In the genomic region with DNA sequence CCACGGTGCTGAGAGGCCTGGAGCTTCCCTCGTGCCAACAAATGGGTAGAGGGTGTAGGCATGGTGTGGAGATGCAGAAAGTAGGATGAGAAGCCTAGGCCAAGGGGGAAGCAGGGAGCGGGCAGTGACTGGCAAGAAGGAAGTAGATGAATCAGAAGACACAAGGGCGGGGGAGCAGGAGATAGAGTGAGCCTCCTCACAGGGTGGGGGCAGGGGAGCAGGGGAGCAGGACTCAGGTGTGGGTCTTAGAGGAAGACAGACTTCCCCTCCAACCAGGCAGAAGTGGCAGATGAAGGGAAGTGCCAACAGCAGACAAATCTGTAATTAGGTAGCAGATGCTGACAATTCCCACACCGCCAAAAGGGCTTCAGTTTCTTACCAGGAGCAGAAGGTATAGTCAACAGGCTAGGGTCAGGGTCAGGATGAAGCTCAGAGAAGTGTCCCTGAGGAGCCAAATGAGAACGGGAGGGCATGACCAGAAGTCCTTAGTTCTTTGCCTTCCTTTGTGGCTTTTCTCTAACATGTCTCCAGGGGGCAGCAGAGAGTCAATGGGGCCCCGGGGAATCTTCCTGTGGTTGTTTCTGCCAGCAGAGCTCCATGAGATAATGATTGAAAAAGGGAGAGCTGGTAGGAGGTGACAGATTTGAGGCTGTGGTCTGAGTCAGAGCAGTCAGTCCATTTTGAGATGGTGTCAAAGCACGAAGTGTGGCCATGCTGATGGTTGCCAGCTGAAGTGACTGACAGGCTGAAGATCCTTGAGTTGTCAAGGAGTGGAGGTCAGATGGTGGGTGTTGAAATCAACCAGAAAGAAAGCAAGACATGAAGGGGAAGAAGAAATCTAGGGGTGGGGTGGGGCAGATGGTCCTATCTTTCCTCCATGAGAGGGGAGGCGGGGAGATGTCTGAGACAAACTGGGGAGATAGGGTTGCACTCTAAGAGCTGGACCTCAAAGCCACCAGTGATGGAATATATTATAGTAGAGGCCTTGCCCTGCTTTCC, we compare ENCODE assay signal across 8 mouse cellular contexts. TPM values are rescaled to one million over a fixed set of nuclear protein-coding genes. Genes with fewer than 3 reads are reported as not detected.
DNase-seq lines count a peak whose midpoint lies in the region; ATAC-seq and TF ChIP-seq lines count a peak whose summit lies in the region.

No protein-coding gene starts in this region.

- H3K4me2 ChIP-seq in heart, embryonic 12.5 days = no peak overlapping the region
- H3K4me2 ChIP-seq in stomach, embryonic 16.5 days (ENCODE audit: low read depth, low read length) = no peak overlapping the region

- H3K9me3 ChIP-seq in heart, embryonic 12.5 days (replicated peaks) = no peaks in the 10 kb centered on the region
- H3K9me3 ChIP-seq in stomach, embryonic 16.5 days (replicated peaks; ENCODE audit: control insufficient read depth, low read length) = no peaks in the 10 kb centered on the region

- H3K4me1 ChIP-seq in heart, embryonic 12.5 days (replicated peaks) = 0 out of 2 replicates have a peak, but pooled peaks cover 4% of the 10 kb centered on the region
- H3K4me1 ChIP-seq in testis, adult 2 months (ENCODE audit: control insufficient read depth, insufficient read depth, low read length) = no peaks in the 10 kb centered on the region; the same call in 1 of the 2 replicates
- no peaks in the 10 kb centered on the region for H3K4me1 ChIP-seq in lung, adult 2 months (ENCODE audit: control insufficient read depth, insufficient read depth, low read length)
- H3K4me1 ChIP-seq in stomach, embryonic 16.5 days (ENCODE audit: control insufficient read depth, insufficient read depth, low read length) = no peaks in the 10 kb centered on the region

- no peak overlapping the region for H3K27ac ChIP-seq in heart, embryonic 12.5 days (ENCODE audit: poor library complexity, severe bottlenecking)
- H3K27ac ChIP-seq in testis, adult 2 months (ENCODE audit: control insufficient read depth, insufficient read depth, low read depth, low read length) = no peak overlapping the region
- peak overlapping the region; percentile 54; the same call in 1 of the 2 replicates for H3K27ac ChIP-seq in stomach, embryonic 16.5 days (ENCODE audit: low read length)

- ATAC-seq in heart, embryonic 12.5 days (ENCODE audit: insufficient number of reproducible peaks, low FRiP score) = no peak; the same call in 1 of the 2 replicates
- 0 out of 2 replicates have a peak, but pooled peaks have one; percentile 14 for ATAC-seq in stomach, embryonic 16.5 days (ENCODE audit: insufficient read depth, low FRiP score)

- TF ChIP-seq POLR2A in testis, adult 2 months (IDR thresholded peaks at IDR 0.05; ENCODE audit: control insufficient read depth, low read depth, low read length) = no peak
- TF ChIP-seq POLR2A in lung, adult 2 months (IDR thresholded peaks at IDR 0.05; ENCODE audit: borderline replicate concordance, extremely low read depth, low read depth, low read length) = no peak

- DNase-seq in heart, adult 11 months = peak; percentile 91
- DNase-seq in testis, postnatal 14 days (ENCODE audit: low spot score) = no peak
- peak; percentile 70 for DNase-seq in c-Kit-negative CD71-positive TER-119-positive erythroid progenitor cells, embryonic 14.5 days (ENCODE audit: low read depth, low spot score)
- DNase-seq in heart, postnatal 14 days = peak; percentile 57 to 79
- peak; percentile 55 for DNase-seq in lung, adult 2 months

- 57% methylated on average over 9 of the region's 9 CpGs for WGBS in heart, embryonic 12.5 days
- 62% methylated on average over 9 of the region's 9 CpGs for WGBS in lung, adult 2 months
- WGBS in stomach, embryonic 16.5 days = 63% methylated on average over 9 of the region's 9 CpGs

- no peak overlapping the region for H3K9ac ChIP-seq in heart, embryonic 12.5 days
- H3K9ac ChIP-seq in stomach, embryonic 16.5 days (ENCODE audit: low read length) = no peak overlapping the region

- peaks cover 78% of the 10 kb centered on the region for H3K36me3 ChIP-seq in heart, embryonic 12.5 days
- H3K36me3 ChIP-seq in testis, adult 2 months (ENCODE audit: control insufficient read depth, insufficient read depth, low read length) = no peaks in the 10 kb centered on the region
- H3K36me3 ChIP-seq in stomach, embryonic 16.5 days (ENCODE audit: control insufficient read depth, insufficient read depth, low read length) = peaks cover 22% of the 10 kb centered on the region; the same call in 1 of the 2 replicates

- intact Hi-C loops in heart, postnatal 14 days (cut with DNase I) = loop anchor here (1.0 to 5.0 kb wide), 3 partner anchors 43 to 141 kb away; no protein-coding TSS in a partner anchor

- H3K4me3 ChIP-seq in heart, embryonic 12.5 days = no peak overlapping the region
- no peak overlapping the region for H3K4me3 ChIP-seq in testis, adult 2 months (ENCODE audit: control insufficient read depth, low read depth, low read length)
- H3K4me3 ChIP-seq in lung, adult 2 months (replicated peaks; ENCODE audit: extremely low read depth, low read depth, low read length) = no peak overlapping the region
- H3K4me3 ChIP-seq in stomach, embryonic 16.5 days (replicated peaks; ENCODE audit: low read length) = no peak overlapping the region

- no peaks in the 10 kb centered on the region for H3K27me3 ChIP-seq in heart, embryonic 12.5 days (replicated peaks)
- H3K27me3 ChIP-seq in testis, adult 2 months (ENCODE audit: control insufficient read depth, insufficient read depth, low read length) = no peaks in the 10 kb centered on the region
- H3K27me3 ChIP-seq in stomach, embryonic 16.5 days (ENCODE audit: control insufficient read depth, insufficient read depth, low read length) = no peaks in the 10 kb centered on the region

- peak; percentile 59 for TF ChIP-seq CTCF in testis, adult 2 months (IDR thresholded peaks at IDR 0.05; ENCODE audit: control insufficient read depth, insufficient read depth, insufficient replicate concordance, low read depth, low read length)
- TF ChIP-seq CTCF in lung, adult 2 months (IDR thresholded peaks at IDR 0.05; ENCODE audit: insufficient read depth, low read length) = peak; percentile 63

RNA-seq across cellular contexts. Expression of a gene that starts 22.1 kb away (rescaled TPM):
- 0.05 TPM in 1 of 2 replicates, not detected in the other for polyA plus RNA-seq in heart, embryonic 12.5 days (2016; fragmentation: Nextera tagmentation; extraction: Ambion mirVana)
- 5.1 and 5.2 TPM in 2 replicates for polyA plus RNA-seq in testis, adult 2 months (2012; rRNA removed)
- total RNA-seq in heart, postnatal 14 days (2021) = 1 to 10 TPM; 3.0 to 3.3 TPM
- polyA plus RNA-seq in lung, adult 2 months (2012; rRNA removed) = 0.11 and 0.90 TPM in 2 replicates
- polyA plus RNA-seq in stomach, embryonic 16.5 days (2015; fragmentation: Nextera tagmentation; extraction: Ambion mirVana) = 1.3 TPM in 2 replicates

RNA-seq across cellular contexts. Expression of a gene that starts 22.1 kb away (rescaled TPM):
- 8.5 and 8.6 TPM in 2 replicates for polyA plus RNA-seq in heart, embryonic 12.5 days (2016; fragmentation: Nextera tagmentation; extraction: Ambion mirVana)
- polyA plus RNA-seq in testis, adult 2 months (2012; rRNA removed) = 5.6 and 8.4 TPM in 2 replicates
- total RNA-seq in heart, postnatal 14 days (2021) = 10 to 100 TPM; 44.0 to 44.6 TPM
- polyA plus RNA-seq in lung, adult 2 months (2012; rRNA removed) = 62.6 and 74.0 TPM in 2 replicates
- 120 and 128 TPM in 2 replicates for polyA plus RNA-seq in stomach, embryonic 16.5 days (2015; fragmentation: Nextera tagmentation; extraction: Ambion mirVana)

RNA-seq across cellular contexts. Expression of a gene that starts 23.4 kb away (rescaled TPM):
- polyA plus RNA-seq in heart, embryonic 12.5 days (2016; fragmentation: Nextera tagmentation; extraction: Ambion mirVana) = 15.2 and 15.5 TPM in 2 replicates
- polyA plus RNA-seq in testis, adult 2 months (2012; rRNA removed) = 1.8 and 2.9 TPM in 2 replicates
- total RNA-seq in heart, postnatal 14 days (2021) = 10 to 100 TPM; 10.9 to 11.9 TPM
- polyA plus RNA-seq in lung, adult 2 months (2012; rRNA removed) = 24.0 and 29.6 TPM in 2 replicates
- 17.9 and 19.0 TPM in 2 replicates for polyA plus RNA-seq in stomach, embryonic 16.5 days (2015; fragmentation: Nextera tagmentation; extraction: Ambion mirVana)

RNA-seq across cellular contexts. Expression of a gene that starts 26.8 kb away (rescaled TPM):
- polyA plus RNA-seq in heart, embryonic 12.5 days (2016; fragmentation: Nextera tagmentation; extraction: Ambion mirVana) = 24.0 and 24.7 TPM in 2 replicates
- 11.0 and 11.5 TPM in 2 replicates for polyA plus RNA-seq in testis, adult 2 months (2012; rRNA removed)
- 10 to 100 TPM; 12.7 to 12.9 TPM for total RNA-seq in heart, postnatal 14 days (2021)
- polyA plus RNA-seq in lung, adult 2 months (2012; rRNA removed) = 38.8 and 52.2 TPM in 2 replicates
- 23.7 and 26.0 TPM in 2 replicates for polyA plus RNA-seq in stomach, embryonic 16.5 days (2015; fragmentation: Nextera tagmentation; extraction: Ambion mirVana)
